Mouse (Mus musculus) hindbrain, embryonic 15.5 days (tissue): ENCODE results near the gene Fnbp1. TPM values are rescaled to one million over a fixed set of nuclear protein-coding genes. Genes with fewer than 3 reads are reported as not detected.
"Not testable (repeated sequence)": the region's sequence is repeated elsewhere in the genome, so short reads cannot be mapped to it uniquely, and the experiment has no call there.

Experiments used
- ATAC-seq: fragments of 200-750 bp; cut with Nextera tagmentation; 2 replicates; pipeline ENCODE4 v1.8.0; 2017; ENCODE audit warnings: low read depth, moderate number of reproducible peaks, moderate TSS enrichment; ENCODE audit not compliant: low FRiP score
- H3K27ac ChIP-seq: fragments of 300-500 bp; sonication (generic); replicated peaks from 2 replicates; pipeline ENCODE4 v1.5.1; 2015; ENCODE audit warnings: mild to moderate bottlenecking, inconsistent platforms
- H3K27me3 ChIP-seq: fragments of 300-500 bp; sonication (generic); 2 replicates; pipeline ENCODE4 v1.6.1; 2015; ENCODE audit warnings: control low read depth, inconsistent platforms
- H3K36me3 ChIP-seq: fragments of 300-500 bp; sonication (generic); 2 replicates; pipeline ENCODE4 v1.6.1; 2015; ENCODE audit warnings: control low read depth, inconsistent platforms
- H3K4me1 ChIP-seq: fragments of 300-500 bp; sonication (generic); replicated peaks from 2 replicates; pipeline ENCODE4 v1.6.1; 2015; ENCODE audit warnings: control low read depth, inconsistent platforms
- H3K4me2 ChIP-seq: fragments of 300-500 bp; sonication (generic); 2 replicates; pipeline ENCODE4 v1.6.1; 2015; ENCODE audit warnings: moderate library complexity, mild to moderate bottlenecking, inconsistent platforms
- H3K4me3 ChIP-seq: fragments of 300-500 bp; sonication (generic); 2 replicates; pipeline ENCODE4 v1.5.1; 2015; ENCODE audit warnings: mild to moderate bottlenecking, inconsistent platforms
- H3K9ac ChIP-seq: fragments of 300-500 bp; sonication (generic); 2 replicates; pipeline ENCODE4 v1.6.1; 2015; ENCODE audit warnings: inconsistent platforms
- H3K9me3 ChIP-seq: fragments of 300-500 bp; sonication (generic); 2 replicates; pipeline ENCODE4 v1.6.1; 2016; ENCODE audit warnings: control low read depth, inconsistent platforms
- WGBS: fragments of 180-500 bp; shearing (Covaris S2); methylation state at CpG from one replicate; pipeline ENCODE4 v1.1.7; 2015; 5-methylcytosine and 5-hydroxymethylcytosine counted together
- polyA plus RNA-seq: library from polyadenylated mRNA; unstranded; fragments of >200 nt; fragmentation: Nextera tagmentation; extraction: Ambion mirVana; gene quantifications from 2 replicates; pipeline ENCODE4 v1.2.1, GENCODE M21; 2015

The Fnbp1 gene
- polyA plus RNA-seq, 1 experiment from 2014 or later = 33.0 TPM

GRCm38 (mm10) chr2:31169001-31169400 is 27.2 kb upstream of the Fnbp1 start:
- Histone ChIP-seq H3K9ac (no peak overlapping the region), H3K4me2 (no peak overlapping the region), H3K36me3 (peaks cover 57% of the 10 kb centered on the region), H3K27ac (no peak overlapping the region), H3K4me3 (no peak overlapping the region), H3K27me3 (no peaks in the 10 kb centered on the region), H3K4me1 (peaks cover 17% of the 10 kb centered on the region), H3K9me3 (no peaks in the 10 kb centered on the region)
- 88% methylated on average over 10 of the region's 10 CpGs for WGBS
- ATAC-seq = no peak

GRCm38 (mm10) chr2:31167571-31167970 is 25.8 kb upstream of the Fnbp1 start:
- H3K4me2 ChIP-seq, ATAC-seq, H3K27ac ChIP-seq, H3K4me3 ChIP-seq, H3K9me3 ChIP-seq, H3K27me3 ChIP-seq, H3K9ac ChIP-seq: not testable (repeated sequence)
- peaks cover 20% of the 10 kb centered on the region for H3K4me1 ChIP-seq
- H3K36me3 ChIP-seq = peaks cover 46% of the 10 kb centered on the region
- 90% methylated on average over 2 of the region's 2 CpGs for WGBS

- H3K4me3 ChIP-seq = no peak overlapping the region
- no peak overlapping the region for H3K4me2 ChIP-seq
- no peaks in the 10 kb centered on the region for H3K9me3 ChIP-seq
- peaks cover 27% of the 10 kb centered on the region for H3K36me3 ChIP-seq
- H3K27me3 ChIP-seq = no peaks in the 10 kb centered on the region
- no peak for ATAC-seq
- H3K9ac ChIP-seq = no peak overlapping the region
- H3K27ac ChIP-seq = no peak overlapping the region
- 72% methylated on average over 4 of the region's 4 CpGs for WGBS
- H3K4me1 ChIP-seq = peaks cover 20% of the 10 kb centered on the region
Measured at GRCm38 (mm10) chr2:31165529-31165928, 23.7 kb upstream of the Fnbp1 start.

- peaks cover 20% of the 10 kb centered on the region for H3K4me1 ChIP-seq
- H3K4me2 ChIP-seq = no peak overlapping the region
- H3K27ac ChIP-seq = peak overlapping the region; percentile 42; the same call in 1 of the 2 replicates
- WGBS = 50% methylated on average over 5 of the region's 5 CpGs
- ATAC-seq = 0 out of 2 replicates have a peak, but pooled peaks have one; percentile 11
- H3K27me3 ChIP-seq = no peaks in the 10 kb centered on the region
- no peaks in the 10 kb centered on the region for H3K9me3 ChIP-seq
- peaks cover 21% of the 10 kb centered on the region for H3K36me3 ChIP-seq
- no peak overlapping the region for H3K9ac ChIP-seq
- H3K4me3 ChIP-seq = no peak overlapping the region
Measured at GRCm38 (mm10) chr2:31164841-31165455, 23.1 kb upstream of the Fnbp1 start.

GRCm38 (mm10) chr2:31163361-31164118 is 21.7 kb upstream of the Fnbp1 start:
- Histone ChIP-seq H3K36me3 (peaks cover 7% of the 10 kb centered on the region), H3K4me3 (no peak overlapping the region), H3K9ac (no peak overlapping the region), H3K27ac (no peak overlapping the region), H3K4me1 (peaks cover 20% of the 10 kb centered on the region), H3K27me3 (no peaks in the 10 kb centered on the region), H3K9me3 (no peaks in the 10 kb centered on the region), H3K4me2 (no peak overlapping the region)
- ATAC-seq = no peak
- WGBS = 82% methylated on average over 11 of the region's 11 CpGs

GRCm38 (mm10) chr2:31161620-31162019 is 19.8 kb upstream of the Fnbp1 start:
- H3K27me3 ChIP-seq = no peaks in the 10 kb centered on the region
- ATAC-seq = no peak
- no peak overlapping the region for H3K4me2 ChIP-seq
- H3K9ac ChIP-seq = no peak overlapping the region
- H3K4me3 ChIP-seq = no peak overlapping the region
- 90% methylated on average over 4 of the region's 4 CpGs for WGBS
- H3K27ac ChIP-seq = no peak overlapping the region
- no peaks in the 10 kb centered on the region for H3K36me3 ChIP-seq
- no peaks in the 10 kb centered on the region for H3K9me3 ChIP-seq
- peaks cover 20% of the 10 kb centered on the region for H3K4me1 ChIP-seq

GRCm38 (mm10) chr2:31160147-31160920 is 18.5 kb upstream of the Fnbp1 start:
- no peaks in the 10 kb centered on the region for H3K36me3 ChIP-seq
- no peaks in the 10 kb centered on the region for H3K9me3 ChIP-seq
- no peak for ATAC-seq
- peaks cover 21% of the 10 kb centered on the region for H3K4me1 ChIP-seq
- no peak overlapping the region for H3K9ac ChIP-seq
- no peak overlapping the region for H3K27ac ChIP-seq
- H3K27me3 ChIP-seq = no peaks in the 10 kb centered on the region
- WGBS = 89% methylated on average over 10 of the region's 10 CpGs
- no peak overlapping the region for H3K4me2 ChIP-seq
- no peak overlapping the region for H3K4me3 ChIP-seq

GRCm38 (mm10) chr2:31156846-31157245 is 15.0 kb upstream of the Fnbp1 start:
- Histone ChIP-seq H3K27me3 (no peaks in the 10 kb centered on the region), H3K4me2 (no peak overlapping the region), H3K9me3 (no peaks in the 10 kb centered on the region), H3K36me3 (no peaks in the 10 kb centered on the region), H3K4me3 (no peak overlapping the region), H3K4me1 (peaks cover 20% of the 10 kb centered on the region), H3K9ac (no peak overlapping the region), H3K27ac (no peak overlapping the region)
- 90% methylated on average over 3 of the region's 3 CpGs for WGBS
- no peak for ATAC-seq

GRCm38 (mm10) chr2:31151892-31152812 is 10.3 kb upstream of the Fnbp1 start, which contains the start of gene Gpr107:
TSS of gene Gpr107 (plus strand) at chr2:31152316.
- H3K4me3 ChIP-seq = peak within 1 kb of the TSS; percentile 90
- H3K27me3 ChIP-seq = no peaks in the 10 kb centered on the region
- H3K27ac ChIP-seq = peak within 1 kb of the TSS; percentile 80
- WGBS = 1% methylated on average over 53 of the region's 53 CpGs
- no peaks in the 10 kb centered on the region for H3K9me3 ChIP-seq
- peaks cover 30% of the 10 kb centered on the region for H3K4me1 ChIP-seq
- H3K4me2 ChIP-seq = peak within 1 kb of the TSS; percentile 81
- peaks cover 16% of the 10 kb centered on the region for H3K36me3 ChIP-seq
- ATAC-seq = peak; percentile 95
- peak within 1 kb of the TSS; percentile 81 for H3K9ac ChIP-seq

GRCm38 (mm10) chr2:31150762-31151161 is 9.0 kb upstream of the Fnbp1 start:
- Histone ChIP-seq H3K27me3 (no peaks in the 10 kb centered on the region), H3K9me3 (no peaks in the 10 kb centered on the region), H3K36me3 (peaks cover 23% of the 10 kb centered on the region), H3K9ac (no peak overlapping the region), H3K4me2 (no peak overlapping the region), H3K4me3 (no peak overlapping the region), H3K4me1 (peaks cover 27% of the 10 kb centered on the region), H3K27ac (no peak overlapping the region)
- no peak for ATAC-seq

GRCm38 (mm10) chr2:31147054-31147453 is 5.2 kb upstream of the Fnbp1 start:
- peaks cover 31% of the 10 kb centered on the region for H3K36me3 ChIP-seq
- WGBS = 89% methylated on average over 7 of the region's 7 CpGs

More at GRCm38 (mm10) chr2:31147054-31147453, 5.2 kb upstream of the Fnbp1 start:
- H3K9ac ChIP-seq = no peak overlapping the region
- no peaks in the 10 kb centered on the region for H3K9me3 ChIP-seq
- H3K27ac ChIP-seq = no peak overlapping the region
- no peak for ATAC-seq
- H3K27me3 ChIP-seq = no peaks in the 10 kb centered on the region
- H3K4me3 ChIP-seq = no peak overlapping the region
- no peak overlapping the region for H3K4me2 ChIP-seq
- H3K4me1 ChIP-seq = peaks cover 17% of the 10 kb centered on the region
